Mouse (Mus musculus) MEL-GATA-1-ER (cell line): ENCODE measurements at regions not wholly inside any gene's neighbourhood (a gene's known extent, or its start where the extent isn't known, plus 50 kb on each side); places are given as distances from the start of the nearest gene placed in this dataset.
A peak's percentile ranks its signal among the peaks of the same experiment; 100 is the strongest.
"Not testable (repeated sequence)": the region's sequence is repeated elsewhere in the genome, so short reads cannot be mapped to it uniquely, and the experiment has no call there.

Source experiments
- DNase-seq: peaks from one replicate; pipeline ENCODE4 v3.0.0-alpha.2; 2012; ENCODE audit warnings: low read depth; ENCODE audit errors: extremely low read depth

DNA sequence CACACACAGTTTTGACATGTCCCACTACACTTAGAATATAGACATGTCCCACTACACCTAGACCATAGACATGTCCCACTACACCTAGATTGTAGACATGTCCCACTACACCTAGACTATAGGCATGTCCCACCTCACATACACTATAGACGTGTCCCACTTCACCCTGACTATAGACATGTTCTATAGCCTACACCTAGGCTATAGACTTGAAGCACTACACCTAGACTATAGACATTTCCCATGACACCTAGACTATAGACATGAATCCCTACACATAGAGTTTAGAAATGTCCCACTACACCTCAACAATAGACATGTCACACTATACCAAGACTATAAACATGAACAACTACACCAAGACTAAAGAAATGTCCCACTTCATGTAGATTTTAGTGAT lies 2580.9 kb downstream of the Gm37988 start:
- no peak for DNase-seq

DNA sequence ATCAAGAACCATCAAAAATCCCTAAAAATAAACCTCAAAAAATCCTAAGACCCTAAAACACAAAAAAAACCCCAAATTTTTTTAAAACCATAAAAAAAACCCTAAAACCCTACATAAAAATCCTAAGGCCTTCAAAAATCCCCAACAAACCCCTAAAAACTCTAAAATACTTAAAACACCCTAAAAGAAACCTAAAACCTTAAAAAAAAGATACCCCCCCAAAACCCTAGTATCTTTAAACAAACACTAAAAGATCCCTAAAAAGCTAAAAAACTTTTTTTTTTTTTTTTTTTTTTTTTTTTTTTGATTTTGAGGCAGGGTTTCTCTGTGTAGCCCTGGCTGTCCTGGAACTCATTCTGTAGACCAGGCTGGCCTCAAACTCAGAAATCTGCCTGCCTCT lies 2585.8 kb downstream of the Gm37988 start:
- no peak for DNase-seq

- no peak for DNase-seq
Observed at GRCm38 (mm10) chr1:7394161-7394560, 2586.5 kb downstream of the Gm37988 start.

DNA sequence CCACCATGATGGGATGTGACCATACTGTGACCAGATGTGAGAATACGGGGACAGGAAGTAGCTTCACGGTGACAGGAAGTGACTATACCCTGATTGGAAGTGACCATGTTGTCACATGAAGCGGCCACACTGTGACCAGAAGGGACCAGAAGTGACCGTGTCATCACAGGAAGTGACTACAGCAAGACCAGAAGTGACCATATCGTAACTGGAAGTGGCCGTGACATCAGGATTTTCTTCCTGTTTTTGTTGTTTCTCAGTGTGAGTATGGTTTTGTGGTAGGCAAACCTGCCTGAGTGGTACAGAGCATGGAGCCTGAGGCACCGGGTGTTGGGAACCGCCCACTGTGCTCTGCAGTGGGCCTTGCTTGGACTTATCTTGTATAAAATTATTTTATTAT lies 2587.8 kb downstream of the Gm37988 start:
- no peak for DNase-seq

- peak; percentile 59 for DNase-seq
Observed at GRCm38 (mm10) chr1:7396867-7397806, 2589.4 kb downstream of the Gm37988 start.

DNA sequence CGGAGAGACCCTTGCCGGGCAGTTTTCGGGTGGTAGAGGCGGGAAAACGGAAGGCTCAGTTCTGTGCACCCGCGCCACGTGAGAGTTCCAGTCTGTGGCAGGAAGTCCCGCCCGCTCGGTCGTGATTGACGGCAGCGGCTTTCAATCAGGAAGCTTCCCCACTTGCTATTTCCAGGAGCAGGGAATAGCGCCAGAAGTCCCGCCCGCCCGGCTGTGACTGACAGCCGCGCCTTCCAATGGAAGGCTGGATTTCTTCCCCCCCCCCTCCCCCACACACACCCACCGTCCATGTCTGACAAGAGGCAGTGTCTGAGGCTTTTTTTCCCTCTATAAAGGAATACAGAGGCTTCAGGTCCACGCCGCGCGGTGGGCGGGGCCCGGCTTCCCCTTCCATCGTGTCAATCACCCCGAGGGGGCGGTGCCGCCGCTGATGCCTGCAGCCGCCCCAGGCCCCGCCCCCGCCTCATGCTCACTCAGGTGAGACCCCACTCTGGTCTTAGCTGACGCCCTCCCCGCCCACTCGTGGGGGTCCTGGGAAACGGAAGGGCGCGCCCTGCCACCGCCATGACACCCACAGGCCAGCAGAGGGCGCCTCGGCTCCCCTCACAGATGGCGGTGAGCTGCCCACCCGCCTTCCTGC lies 2590.2 kb downstream of the Gm37988 start:
- peak; percentile 92 for DNase-seq

DNA sequence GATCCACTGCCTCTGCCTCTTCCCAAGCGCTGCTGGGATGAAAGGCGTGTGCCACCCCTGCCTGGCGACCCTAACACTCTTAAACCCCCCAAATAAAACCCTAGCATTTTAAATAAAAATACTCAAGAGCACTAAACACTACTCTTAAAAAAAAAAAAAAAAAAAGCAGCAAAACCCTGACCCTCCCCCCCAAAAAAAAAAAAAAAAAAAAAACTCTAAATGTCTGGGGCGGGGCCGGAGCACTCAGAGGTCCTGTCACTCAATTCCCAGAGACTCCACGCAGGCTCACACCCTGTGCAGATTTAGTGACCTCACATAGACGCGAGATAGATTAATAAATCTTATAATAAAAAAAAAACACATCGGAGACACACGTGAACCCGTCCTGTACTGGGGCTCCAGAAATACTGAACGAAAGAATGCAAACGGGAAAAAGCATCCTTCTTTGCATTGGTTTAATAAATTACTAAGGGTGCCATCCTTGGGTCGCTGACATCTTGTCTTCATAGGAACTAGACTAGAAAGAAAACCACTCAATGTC lies 2591.1 kb downstream of the Gm37988 start:
- no peak for DNase-seq

GRCm38 (mm10) chr1:7405651-7406050 lies 2598.0 kb downstream of the Gm37988 start:
- DNase-seq = not testable (repeated sequence)

GRCm38 (mm10) chr1:7414444-7414843 lies 2606.8 kb downstream of the Gm37988 start:
- no peak for DNase-seq

GRCm38 (mm10) chr1:7451660-7452155 lies 2644.0 kb downstream of the Gm37988 start:
- DNase-seq = no peak

- DNase-seq = no peak
Observed at GRCm38 (mm10) chr1:7454931-7455330, 2647.2 kb downstream of the Gm37988 start.

GRCm38 (mm10) chr1:7457895-7458294 lies 2650.2 kb downstream of the Gm37988 start:
- no peak for DNase-seq

GRCm38 (mm10) chr1:7494096-7494495 lies 2686.4 kb downstream of the Gm37988 start:
- no peak for DNase-seq

- no peak for DNase-seq
Observed at GRCm38 (mm10) chr1:7499042-7499441, 2691.3 kb downstream of the Gm37988 start.

DNA sequence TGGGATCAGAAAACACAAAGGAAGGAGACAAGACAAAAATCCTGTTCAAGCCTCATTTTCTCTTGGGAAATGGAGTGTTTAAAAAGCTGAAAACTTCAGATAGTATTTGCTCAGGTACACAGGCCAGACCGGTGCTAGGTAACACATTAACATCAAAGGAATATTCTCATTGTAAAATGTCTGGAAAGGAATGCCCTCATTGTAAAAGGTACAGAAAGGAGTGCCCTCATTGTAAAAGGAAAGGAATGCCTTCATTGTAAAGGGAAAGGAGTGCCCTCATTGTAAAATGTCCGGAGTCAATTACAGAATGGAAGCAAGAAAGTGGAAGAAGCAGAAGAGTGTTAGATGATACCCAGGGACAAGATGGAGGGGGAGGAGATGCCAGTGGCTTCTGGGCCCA lies 2694.7 kb downstream of the Gm37988 start:
- DNase-seq = no peak

DNA sequence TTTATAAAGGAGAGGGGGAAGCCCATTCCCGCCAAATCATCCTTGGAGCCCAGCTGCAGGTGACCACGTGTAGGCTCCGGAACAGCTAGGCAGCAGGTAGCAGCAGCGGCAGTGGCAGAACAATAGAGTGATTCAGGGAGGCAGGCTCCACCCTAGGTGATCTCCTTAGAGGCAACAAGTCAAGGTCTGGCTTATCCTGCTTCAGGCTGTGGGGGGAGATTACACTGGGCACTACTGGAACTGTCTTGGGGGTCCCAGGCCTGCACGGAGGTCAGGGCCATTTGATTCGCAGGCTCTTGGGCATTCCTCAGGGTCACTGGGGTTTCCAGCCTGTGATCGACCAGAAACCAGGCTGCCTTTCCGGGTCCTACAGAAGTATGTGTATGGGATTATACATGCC lies 2711.1 kb downstream of the Gm37988 start:
- DNase-seq = no peak

DNA sequence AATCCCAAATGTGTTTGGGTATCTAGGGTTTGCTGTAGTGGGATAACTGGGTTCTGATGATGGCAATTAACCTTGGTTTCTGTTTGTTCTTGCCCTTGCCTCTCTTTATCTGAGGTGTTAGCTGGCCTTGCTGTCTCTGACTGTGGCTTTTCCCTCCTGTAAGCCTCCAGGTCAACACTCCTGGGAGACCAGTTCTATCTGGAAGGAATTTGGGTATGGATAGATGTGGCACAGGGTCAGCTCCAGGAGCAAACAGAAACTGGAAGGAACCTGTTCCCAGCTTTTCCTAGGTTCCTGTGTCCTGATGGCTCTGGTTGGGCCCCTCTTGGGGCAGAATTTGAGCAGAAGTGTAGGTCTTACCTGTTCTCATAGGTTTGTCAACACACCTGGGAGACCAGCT lies 2725.8 kb downstream of the Gm37988 start:
- no peak for DNase-seq

DNA sequence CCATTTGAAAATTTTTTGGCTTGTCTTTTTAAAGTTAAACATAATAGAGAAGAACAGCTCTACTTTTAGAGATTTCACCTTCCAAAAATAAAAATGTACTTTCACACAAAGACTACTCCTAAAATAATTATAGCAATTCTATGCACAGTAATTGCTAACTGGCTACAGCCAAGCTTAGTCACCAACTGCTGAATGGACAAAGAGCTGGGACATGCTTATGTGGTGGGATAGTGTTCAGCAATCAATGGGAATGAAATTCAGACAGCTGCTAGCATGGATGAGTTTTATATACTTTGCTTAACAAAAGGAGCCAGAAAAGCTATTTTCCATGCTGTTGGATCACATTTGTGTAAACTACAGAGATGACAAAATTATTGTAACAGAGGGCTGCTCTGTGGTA lies 2727.5 kb downstream of the Gm37988 start:
- no peak for DNase-seq

- DNase-seq = no peak
Observed at GRCm38 (mm10) chr1:7543492-7543891, 2735.8 kb downstream of the Gm37988 start.

GRCm38 (mm10) chr1:7548261-7548660 lies 2740.6 kb downstream of the Gm37988 start:
- DNase-seq = no peak

DNA sequence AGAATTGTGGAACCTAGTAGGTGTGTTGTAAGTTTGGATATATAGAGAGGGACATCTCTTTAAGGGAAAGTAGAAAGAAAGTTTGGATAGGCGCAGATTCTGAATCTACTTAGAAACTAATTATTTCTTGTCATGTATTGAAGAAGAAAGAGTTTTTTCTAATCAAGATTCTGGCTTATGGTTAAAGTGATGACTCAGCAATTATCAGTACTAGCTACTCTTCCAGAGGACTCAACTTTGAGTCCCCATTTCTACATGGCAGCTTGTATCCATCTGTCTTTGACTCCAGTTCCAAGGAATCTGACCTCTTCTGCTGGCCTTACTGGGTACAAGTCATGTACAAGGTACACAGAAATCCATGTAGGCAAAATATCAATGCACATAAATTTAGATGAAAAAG lies 2767.1 kb downstream of the Gm37988 start:
- DNase-seq = no peak

GRCm38 (mm10) chr1:7586409-7586808 lies 2778.7 kb downstream of the Gm37988 start:
- no peak for DNase-seq
